Mouse (Mus musculus) embryo, embryonic 10 days (tissue): ENCODE measurements around the gene Thap3.
"Not testable (repeated sequence)": the region's sequence is repeated elsewhere in the genome, so short reads cannot be mapped to it uniquely, and the experiment has no call there.

Experiments
- DNase-seq: peaks from one replicate; pipeline ENCODE4 v3.0.0-alpha.2; 2015; ENCODE audit warnings: low spot score

Thap3 gene

GRCm38 (mm10) chr4:151988342-151989109, at the start of gene Thap3:
Gene Thap3 (minus strand): TSS chr4:151988997.
- DNase-seq = peak; percentile 77

GRCm38 (mm10) chr4:152038225-152038984, 49.6 kb upstream of the Thap3 start, which contains the start of gene Tas1r1:
Gene Tas1r1 (minus strand): TSS chr4:152038568.
- no peak for DNase-seq

- DNase-seq = not testable (repeated sequence)
These were observed 47.7 kb upstream of the Thap3 start for GRCm38 (mm10) chr4:152036464-152036863.

GRCm38 (mm10) chr4:152032922-152033321, 44.1 kb upstream of the Thap3 start:
- no peak for DNase-seq

GRCm38 (mm10) chr4:152029997-152030396, 41.2 kb upstream of the Thap3 start:
- DNase-seq = no peak

GRCm38 (mm10) chr4:152029087-152029486, 40.3 kb upstream of the Thap3 start:
- DNase-seq = no peak

- DNase-seq = no peak
These were observed 39.7 kb upstream of the Thap3 start for GRCm38 (mm10) chr4:152028456-152028855.

GRCm38 (mm10) chr4:152027524-152027923, 38.7 kb upstream of the Thap3 start, which contains the start of gene Zbtb48:
Gene Zbtb48 (minus strand): TSS chr4:152027671.
- peak; percentile 98 for DNase-seq

GRCm38 (mm10) chr4:152026751-152027508, 38.1 kb upstream of the Thap3 start:
- DNase-seq = peak; percentile 40

- DNase-seq = no peak
These were observed 35.7 kb upstream of the Thap3 start for GRCm38 (mm10) chr4:152024525-152024924.

- no peak for DNase-seq
These were observed 33.7 kb upstream of the Thap3 start for GRCm38 (mm10) chr4:152022506-152022905.

GRCm38 (mm10) chr4:152021568-152022097, 32.8 kb upstream of the Thap3 start:
- no peak for DNase-seq

- no peak for DNase-seq
These were observed 31.2 kb upstream of the Thap3 start for GRCm38 (mm10) chr4:152020024-152020423.

GRCm38 (mm10) chr4:152019073-152019472, 30.3 kb upstream of the Thap3 start:
- DNase-seq = no peak

GRCm38 (mm10) chr4:152013036-152013813, 24.4 kb upstream of the Thap3 start:
- no peak for DNase-seq

- DNase-seq = no peak
These were observed 23.3 kb upstream of the Thap3 start for GRCm38 (mm10) chr4:152012109-152012508.

- no peak for DNase-seq
These were observed 22.5 kb upstream of the Thap3 start for GRCm38 (mm10) chr4:152011171-152011760.

GRCm38 (mm10) chr4:152010707-152011134, 21.9 kb upstream of the Thap3 start:
- DNase-seq = no peak

- DNase-seq = peak; percentile 50
These were observed 21.4 kb upstream of the Thap3 start for GRCm38 (mm10) chr4:152010091-152010706.
